ENCODE assay signal across 8 mouse cellular contexts in genomic region chr5:104046256-104047199, GRCm38 (mm10). TPM values are rescaled to one million over a fixed set of nuclear protein-coding genes. Genes with fewer than 3 reads are reported as not detected.
DNase-seq lines count a peak whose midpoint lies in the region; ATAC-seq lines count a peak whose summit lies in the region.

Nudt9 (plus strand) TSS chr5:104046306.

- H3K9ac ChIP-seq in forebrain, embryonic 14.5 days (ENCODE audit: low read length): peak within 1 kb of the TSS; percentile 85
- peak within 1 kb of the TSS; percentile 97 for H3K9ac ChIP-seq in neural tube, embryonic 15.5 days (replicated peaks)

- peaks cover 15% of the 10 kb centered on the region for H3K4me1 ChIP-seq in forebrain, embryonic 14.5 days (ENCODE audit: control insufficient read depth, insufficient read depth, low read length)
- H3K4me1 ChIP-seq in neural tube, embryonic 15.5 days: peaks cover 19% of the 10 kb centered on the region

- H3K36me3 ChIP-seq in forebrain, embryonic 14.5 days (ENCODE audit: control insufficient read depth, insufficient read depth, low read length): peaks cover 7% of the 10 kb centered on the region
- H3K36me3 ChIP-seq in neural tube, embryonic 15.5 days: peaks cover 12% of the 10 kb centered on the region

- peak; percentile 98 for DNase-seq in ES-CJ7 (ENCODE audit: low read depth, low spot score)
- peak; percentile 96 for DNase-seq in cerebellum, adult 11 months
- DNase-seq in forebrain, embryonic 14.5 days (ENCODE audit: low spot score): peak; percentile 98
- peak; percentile 97 to 98 for DNase-seq in heart, postnatal 14 days
- peak; percentile 98 for DNase-seq in layer of hippocampus, adult 11-12 months (ENCODE audit: low spot score)
- peak; percentile 98 to 99 for DNase-seq in lung, adult 18-20 months
- peak; percentile 98 for DNase-seq in testis, postnatal 14 days (ENCODE audit: low spot score)

- intact Hi-C loops in heart, postnatal 14 days (cut with DNase I): loop anchor here (2.0 kb wide), 1 partner anchor 28 kb away; no protein-coding TSS in a partner anchor

- peak; percentile 99 for ATAC-seq in forebrain, embryonic 14.5 days
- peak; percentile 98 for ATAC-seq in neural tube, embryonic 15.5 days (ENCODE audit: low FRiP score)

- H3K27ac ChIP-seq in forebrain, embryonic 14.5 days (ENCODE audit: low read depth, low read length): peak within 1 kb of the TSS; percentile 67
- peak within 1 kb of the TSS; percentile 87 for H3K27ac ChIP-seq in neural tube, embryonic 15.5 days (replicated peaks)

- 7% methylated on average over 73 of the region's 90 CpGs for WGBS in forebrain, embryonic 14.5 days
- WGBS in neural tube, embryonic 15.5 days: 4% methylated on average over 90 of the region's 90 CpGs

- no peaks in the 10 kb centered on the region for H3K27me3 ChIP-seq in forebrain, embryonic 14.5 days (replicated peaks; ENCODE audit: control insufficient read depth, insufficient read depth, low read length)
- no peaks in the 10 kb centered on the region for H3K27me3 ChIP-seq in neural tube, embryonic 15.5 days (replicated peaks)

- H3K4me3 ChIP-seq in forebrain, embryonic 14.5 days (ENCODE audit: low read depth, low read length): peak within 1 kb of the TSS; percentile 88
- H3K4me3 ChIP-seq in neural tube, embryonic 15.5 days (replicated peaks): peak within 1 kb of the TSS; percentile 84

- no peaks in the 10 kb centered on the region for H3K9me3 ChIP-seq in forebrain, embryonic 14.5 days (replicated peaks; ENCODE audit: control insufficient read depth, low read length)
- H3K9me3 ChIP-seq in neural tube, embryonic 15.5 days (replicated peaks): no peaks in the 10 kb centered on the region

- H3K4me2 ChIP-seq in forebrain, embryonic 14.5 days (ENCODE audit: low read length): peak within 1 kb of the TSS; percentile 72
- H3K4me2 ChIP-seq in neural tube, embryonic 15.5 days: peak within 1 kb of the TSS; percentile 81

RNA-seq across cellular contexts. Expression of gene Nudt9, which starts in this region (rescaled TPM):
- polyA plus RNA-seq in forebrain, embryonic 14.5 days (2014; fragmentation: Nextera tagmentation; extraction: Ambion mirVana): 55.9 and 56.8 TPM in 2 replicates
- total RNA-seq in heart, postnatal 14 days (2021): 10 to 100 TPM; 42.1 to 43.0 TPM
- 73.0 and 73.2 TPM in 2 replicates for polyA plus RNA-seq in neural tube, embryonic 15.5 days (2015; fragmentation: Nextera tagmentation; extraction: Ambion mirVana)

Comparison
In these comparisons a context has a peak if more than half of its experiments do, and no peak if none do; other contexts are left out.
1. Peak in every context shown above with its lines: DNase-seq, ATAC-seq, H3K4me3 ChIP-seq and H3K27ac ChIP-seq.